Mouse (Mus musculus) megakaryocyte, adult 5-6 weeks (primary cell): ENCODE results near the gene Arsj. TPM values are rescaled to one million over a fixed set of nuclear protein-coding genes. Genes with fewer than 3 reads are reported as not detected.
A peak's percentile ranks its signal among the peaks of the same experiment; 100 is the strongest.

Source experiments
- ATAC-seq: 2 replicates; pipeline ENCODE4 v1.8.0; 2016; ENCODE audit warnings: mild to moderate bottlenecking, inconsistent platforms; ENCODE audit not compliant: poor library complexity, severe bottlenecking
- total RNA-seq, 2 experiments: library from RNA; stranded (forward) in 1 of 2; stranded (reverse) in 1 of 2; fragments of 153-499, 151-499 nt in 1 of 2; fragments of 221-1000, 200-1000 nt in 1 of 2; gene quantifications; 2 replicates each; pipeline versions ENCODE4 v1.2.3 to v1.2.4; 2015 to 2017

The Arsj gene
- total RNA-seq, 2 experiments from 2014 or later, result not detected

GRCm38 (mm10) chr3:126397985-126398630 lies 34.6 kb downstream of the Arsj start:
- no peak for ATAC-seq

- ATAC-seq, result no peak
These were observed 37.2 kb downstream of the Arsj start for GRCm38 (mm10) chr3:126400726-126401125.

- peak; percentile 87 for ATAC-seq
These were observed 39.4 kb downstream of the Arsj start for GRCm38 (mm10) chr3:126402836-126403235.

GRCm38 (mm10) chr3:126404199-126404598 lies 40.7 kb downstream of the Arsj start:
- peak; percentile 53 for ATAC-seq

GRCm38 (mm10) chr3:126430524-126431064 lies 67.1 kb downstream of the Arsj start:
- ATAC-seq, result no peak

GRCm38 (mm10) chr3:126439331-126439730 lies 75.8 kb downstream of the Arsj start:
- no peak for ATAC-seq

GRCm38 (mm10) chr3:126449058-126449457 lies 85.6 kb downstream of the Arsj start:
- ATAC-seq, result no peak

- ATAC-seq, result no peak
These were observed 86.0 kb downstream of the Arsj start for GRCm38 (mm10) chr3:126449515-126449914.

GRCm38 (mm10) chr3:126455787-126456482 lies 92.5 kb downstream of the Arsj start:
- ATAC-seq, result no peak

- ATAC-seq, result peak; percentile 90
These were observed 99.8 kb downstream of the Arsj start for GRCm38 (mm10) chr3:126463119-126463815.

- ATAC-seq, result no peak
These were observed 100.8 kb downstream of the Arsj start for GRCm38 (mm10) chr3:126464262-126464661.

Other genes starting within 250 kb of the Arsj start
- 43.2 and 52.0 TPM in 2 replicates for gene Camk2d, start 232.6 kb downstream of the Arsj start, total RNA-seq (2015)
- 43.7 and 52.4 TPM in 2 replicates for gene Camk2d, start 232.6 kb downstream of the Arsj start, total RNA-seq (2017)